Mouse (Mus musculus): ENCODE measurements around the gene Msmp. TPM values are rescaled to one million over a fixed set of nuclear protein-coding genes. Genes with fewer than 3 reads are reported as not detected.

Msmp gene
- polyA plus RNA-seq, 1 experiment from 2014 or later, result 2.1 TPM

DNA sequence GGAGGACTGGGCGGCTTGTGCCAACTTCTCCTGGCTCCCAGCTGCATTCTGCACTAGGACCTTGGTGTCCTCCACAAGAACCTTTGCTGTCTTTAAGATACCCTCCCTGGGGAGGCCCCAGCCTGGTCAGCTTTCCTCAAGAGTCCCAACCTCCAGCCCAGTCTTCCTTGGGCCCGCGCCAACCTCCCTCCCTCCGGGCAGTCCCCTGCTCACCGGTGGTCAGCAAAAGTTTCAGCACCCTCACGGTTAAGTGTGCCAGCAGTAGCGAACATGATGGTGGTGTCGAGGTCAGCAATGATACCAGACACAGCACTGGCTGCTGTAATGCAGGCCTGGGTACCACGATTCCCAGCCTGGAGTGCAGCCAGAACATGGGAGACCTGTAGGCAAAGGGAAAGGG is 48.3 kb downstream of the Msmp start:
- Histone ChIP-seq H3K9ac (no peak overlapping the region), H3K4me3 (no peak overlapping the region), H3K4me1 (peaks cover 5% of the 10 kb centered on the region), H3K9me3 (no peaks in the 10 kb centered on the region), H3K27me3 (replicated peaks) (no peaks in the 10 kb centered on the region), H3K4me2 (no peak overlapping the region), H3K36me3 (peaks cover 100% of the 10 kb centered on the region), H3K27ac (replicated peaks) (no peak overlapping the region)
- ATAC-seq (ENCODE audit: extremely low read depth, insufficient number of reproducible peaks, low FRiP score, low TSS enrichment), result no peak
- 82% methylated on average over 9 of the region's 9 CpGs for WGBS

DNA sequence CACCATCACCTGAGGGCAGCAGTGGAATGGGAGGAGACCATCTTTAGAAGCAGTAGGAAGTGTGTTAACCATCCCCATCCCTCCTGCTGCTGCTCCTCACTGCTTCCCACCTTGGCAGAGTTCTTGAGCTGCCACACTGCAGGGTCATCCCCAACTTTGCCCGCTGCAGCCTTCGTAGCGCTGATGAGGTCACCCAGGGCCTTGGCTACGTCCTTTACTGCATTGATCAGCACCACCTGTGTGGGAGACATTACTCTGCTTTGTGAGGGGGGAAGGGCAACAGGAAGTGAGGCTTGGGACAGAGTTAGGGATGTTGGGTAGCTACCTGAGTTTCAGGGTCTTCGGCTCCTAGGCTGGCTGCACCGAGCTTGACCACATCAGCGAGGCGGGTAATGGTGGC is 48.7 kb downstream of the Msmp start:
- no peak overlapping the region for H3K9ac ChIP-seq
- peaks cover 9% of the 10 kb centered on the region for H3K4me1 ChIP-seq
- no peak for ATAC-seq (ENCODE audit: extremely low read depth, insufficient number of reproducible peaks, low FRiP score, low TSS enrichment)
- no peak overlapping the region for H3K4me3 ChIP-seq
- H3K4me2 ChIP-seq, result no peak overlapping the region
- H3K9me3 ChIP-seq, result no peaks in the 10 kb centered on the region
- WGBS, result 93% methylated on average over 8 of the region's 8 CpGs
- no peaks in the 10 kb centered on the region for H3K27me3 ChIP-seq (replicated peaks)
- peaks cover 100% of the 10 kb centered on the region for H3K36me3 ChIP-seq
- H3K27ac ChIP-seq (replicated peaks), result no peak overlapping the region

GRCm38 (mm10) chr4:43533270-43533669 is 51.0 kb downstream of the Msmp start:
- Histone ChIP-seq H3K36me3 (peaks cover 81% of the 10 kb centered on the region), H3K27me3 (replicated peaks) (no peaks in the 10 kb centered on the region), H3K9me3 (no peaks in the 10 kb centered on the region), H3K4me2 (no peak overlapping the region), H3K4me3 (no peak overlapping the region), H3K4me1 (peaks cover 19% of the 10 kb centered on the region), H3K27ac (replicated peaks) (no peak overlapping the region), H3K9ac (no peak overlapping the region)
- WGBS, result 82% methylated on average over 9 of the region's 9 CpGs
- ATAC-seq (ENCODE audit: extremely low read depth, insufficient number of reproducible peaks, low FRiP score, low TSS enrichment), result no peak

Small RNA genes lying within 50 kb of the gene (microRNA-seq; reads per million reads assigned to microRNA genes)
- gene Gm25262, result not detected

Other genes with a start within 250 kb of the Msmp start
- 9.9 and 13.9 TPM in 2 replicates for gene Rusc2, start 202.5 kb downstream of the Msmp start, polyA plus RNA-seq (2015; fragmentation: Nextera tagmentation; extraction: Ambion mirVana)
- gene Fam166b, start 155.4 kb downstream of the Msmp start, polyA plus RNA-seq (2015; fragmentation: Nextera tagmentation; extraction: Ambion mirVana), result 0.11 TPM in 1 of 2 replicates, not detected in the other
- gene Tesk1, start 142.6 kb downstream of the Msmp start, polyA plus RNA-seq (2015; fragmentation: Nextera tagmentation; extraction: Ambion mirVana), result 3.8 and 4.0 TPM in 2 replicates
- gene Cd72, start 129.9 kb downstream of the Msmp start, polyA plus RNA-seq (2015; fragmentation: Nextera tagmentation; extraction: Ambion mirVana), result 1.9 and 2.6 TPM in 2 replicates
- gene Sit1, start 100.8 kb downstream of the Msmp start, polyA plus RNA-seq (2015; fragmentation: Nextera tagmentation; extraction: Ambion mirVana), result not detected in 2 replicates
- 70.9 and 77.6 TPM in 2 replicates for gene Ccdc107, start 91.6 kb downstream of the Msmp start, polyA plus RNA-seq (2015; fragmentation: Nextera tagmentation; extraction: Ambion mirVana)
- gene Arhgef39, start 84.8 kb downstream of the Msmp start, polyA plus RNA-seq (2015; fragmentation: Nextera tagmentation; extraction: Ambion mirVana), result 32.0 and 40.3 TPM in 2 replicates
- 1.8 and 2.0 TPM in 2 replicates for gene Car9, start 77.5 kb downstream of the Msmp start, polyA plus RNA-seq (2015; fragmentation: Nextera tagmentation; extraction: Ambion mirVana)
- 143 and 157 TPM in 2 replicates for gene Tpm2, start 60.7 kb downstream of the Msmp start, polyA plus RNA-seq (2015; fragmentation: Nextera tagmentation; extraction: Ambion mirVana)
- gene Creb3, start 22.2 kb downstream of the Msmp start, polyA plus RNA-seq (2015; fragmentation: Nextera tagmentation; extraction: Ambion mirVana), result 57.8 and 59.1 TPM in 2 replicates
- gene Tln1, start 21.8 kb downstream of the Msmp start, polyA plus RNA-seq (2015; fragmentation: Nextera tagmentation; extraction: Ambion mirVana), result 76.9 and 78.1 TPM in 2 replicates
- gene Rgp1, start 5.8 kb downstream of the Msmp start, polyA plus RNA-seq (2015; fragmentation: Nextera tagmentation; extraction: Ambion mirVana), result 20.6 and 21.4 TPM in 2 replicates
- gene Gba2, start 5.6 kb downstream of the Msmp start, polyA plus RNA-seq (2015; fragmentation: Nextera tagmentation; extraction: Ambion mirVana), result 20.3 and 22.4 TPM in 2 replicates
- gene Npr2, start 47.4 kb upstream of the Msmp start, polyA plus RNA-seq (2015; fragmentation: Nextera tagmentation; extraction: Ambion mirVana), result 7.2 and 7.7 TPM in 2 replicates
- gene Spag8, start 69.1 kb upstream of the Msmp start, polyA plus RNA-seq (2015; fragmentation: Nextera tagmentation; extraction: Ambion mirVana), result 0.59 and 0.92 TPM in 2 replicates
- 131 and 166 TPM in 2 replicates for gene Hint2, start 72.0 kb upstream of the Msmp start, polyA plus RNA-seq (2015; fragmentation: Nextera tagmentation; extraction: Ambion mirVana)
- gene Tmem8b, start 84.5 kb upstream of the Msmp start, polyA plus RNA-seq (2015; fragmentation: Nextera tagmentation; extraction: Ambion mirVana), result 4.0 and 4.8 TPM in 2 replicates
- gene Fam221b, start 84.7 kb upstream of the Msmp start, polyA plus RNA-seq (2015; fragmentation: Nextera tagmentation; extraction: Ambion mirVana), result 2.6 and 2.9 TPM in 2 replicates
- gene Olfr70, start 116.3 kb upstream of the Msmp start, polyA plus RNA-seq (2015; fragmentation: Nextera tagmentation; extraction: Ambion mirVana), result not detected in 2 replicates
- not detected in 2 replicates for gene Olfr71, start 125.8 kb upstream of the Msmp start, polyA plus RNA-seq (2015; fragmentation: Nextera tagmentation; extraction: Ambion mirVana)
- gene Hrct1, start 142.7 kb upstream of the Msmp start, polyA plus RNA-seq (2015; fragmentation: Nextera tagmentation; extraction: Ambion mirVana), result 0.78 and 1.1 TPM in 2 replicates
- 0.21 and 0.43 TPM in 2 replicates for gene Spaar, start 145.5 kb upstream of the Msmp start, polyA plus RNA-seq (2015; fragmentation: Nextera tagmentation; extraction: Ambion mirVana)
- gene Olfr159, start 186.5 kb upstream of the Msmp start, polyA plus RNA-seq (2015; fragmentation: Nextera tagmentation; extraction: Ambion mirVana), result not detected in 2 replicates
- gene Olfr156, start 239.4 kb upstream of the Msmp start, polyA plus RNA-seq (2015; fragmentation: Nextera tagmentation; extraction: Ambion mirVana), result not detected in 2 replicates